Mouse (Mus musculus) midbrain, embryonic 15.5 days (tissue): ENCODE results near the gene Tmem81. TPM values are rescaled to one million over a fixed set of nuclear protein-coding genes. Genes with fewer than 3 reads are reported as not detected.

Experiments used
- ATAC-seq: fragments of 200-750 bp; cut with Nextera tagmentation; replicated peaks from 2 replicates; pipeline ENCODE4 v1.8.0; 2017; ENCODE audit warnings: moderate TSS enrichment
- H3K27ac ChIP-seq: fragments of 300-500 bp; sonication (generic); 2 replicates; pipeline ENCODE4 v1.5.1; 2015; ENCODE audit warnings: mild to moderate bottlenecking, inconsistent platforms
- H3K27me3 ChIP-seq: fragments of 300-500 bp; sonication (generic); replicated peaks from 2 replicates; pipeline ENCODE4 v1.6.1; 2015; ENCODE audit warnings: inconsistent platforms
- H3K36me3 ChIP-seq: fragments of 300-500 bp; sonication (generic); replicated peaks from 2 replicates; pipeline ENCODE4 v1.6.1; 2015; ENCODE audit warnings: inconsistent platforms
- H3K4me1 ChIP-seq: fragments of 300-500 bp; sonication (generic); 2 replicates; pipeline ENCODE4 v1.6.1; 2015; ENCODE audit warnings: inconsistent platforms
- H3K4me2 ChIP-seq: fragments of 300-500 bp; sonication (generic); 2 replicates; pipeline ENCODE4 v1.6.1; 2015; ENCODE audit warnings: inconsistent platforms, mild to moderate bottlenecking, moderate library complexity
- H3K4me3 ChIP-seq: fragments of 300-500 bp; sonication (generic); 2 replicates; pipeline ENCODE4 v1.5.1; 2015; ENCODE audit warnings: mild to moderate bottlenecking, inconsistent platforms
- H3K9ac ChIP-seq: fragments of 300-500 bp; sonication (generic); 2 replicates; pipeline ENCODE4 v1.6.1; 2015; ENCODE audit warnings: mild to moderate bottlenecking, inconsistent platforms
- H3K9me3 ChIP-seq: fragments of 300-500 bp; sonication (generic); 2 replicates; pipeline ENCODE4 v1.6.1; 2016; ENCODE audit warnings: inconsistent platforms
- WGBS: fragments of 180-500 bp; shearing (Covaris S2); methylation state at CpG from one replicate; pipeline ENCODE4 v1.1.7; 2015; ENCODE audit warnings: mixed read lengths; 5-methylcytosine and 5-hydroxymethylcytosine counted together
- polyA plus RNA-seq: library from polyadenylated mRNA; unstranded; fragments of >200 nt; fragmentation: Nextera tagmentation; extraction: Ambion mirVana; gene quantifications from 2 replicates; pipeline ENCODE4 v1.2.1, GENCODE M21; 2015

Tmem81 gene
- polyA plus RNA-seq, 1 experiment from 2014 or later = 0.99 TPM

DNA sequence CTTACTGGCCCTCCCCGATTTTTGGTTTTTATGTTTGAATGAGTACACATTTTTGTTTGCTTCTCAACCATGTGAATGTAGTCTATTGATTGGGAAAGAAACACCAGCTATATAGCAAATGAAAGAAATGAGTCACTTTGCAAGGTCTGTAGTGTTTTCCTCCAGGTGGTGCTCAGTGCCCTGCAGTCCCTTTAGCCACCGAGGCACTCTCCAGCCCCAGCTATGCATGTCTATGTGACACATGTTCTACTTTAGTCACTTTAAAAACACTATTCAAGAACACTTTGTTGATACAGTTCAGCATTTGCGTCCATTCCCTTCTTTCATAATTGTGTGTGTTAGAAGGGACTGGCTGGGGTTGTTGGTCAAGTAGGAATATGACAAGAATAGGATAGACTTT, 22.8 kb upstream of the Tmem81 start:
- Histone ChIP-seq H3K36me3 (peaks cover 4% of the 10 kb centered on the region; the same call in 1 of the 2 replicates), H3K4me3 (no peak overlapping the region), H3K4me1 (peaks cover 17% of the 10 kb centered on the region), H3K27me3 (no peaks in the 10 kb centered on the region), H3K9me3 (no peaks in the 10 kb centered on the region), H3K4me2 (no peak overlapping the region), H3K27ac (no peak overlapping the region), H3K9ac (no peak overlapping the region)
- 90% methylated on average over 3 of the region's 3 CpGs for WGBS
- no peak for ATAC-seq

DNA sequence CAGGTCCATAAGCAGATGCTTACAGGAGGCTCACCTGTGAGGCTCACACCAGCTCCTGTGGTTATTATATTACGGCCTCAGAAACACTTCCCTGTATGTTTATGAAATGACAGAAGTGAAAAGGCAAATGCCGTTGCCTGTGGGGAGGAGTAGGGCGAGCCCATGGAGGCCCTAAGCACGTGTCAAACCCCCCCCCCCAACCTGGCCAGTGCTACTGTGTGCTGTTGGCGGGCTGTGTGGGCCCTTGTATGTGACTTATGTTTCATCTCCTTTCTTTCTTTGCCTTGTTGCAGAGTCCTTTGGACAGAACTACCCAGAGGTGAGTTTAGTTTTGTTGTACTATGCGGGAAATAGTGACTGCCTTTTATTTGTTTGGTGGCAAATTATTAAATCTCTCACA, 22.3 kb upstream of the Tmem81 start:
- Histone ChIP-seq H3K27ac (no peak overlapping the region), H3K27me3 (no peaks in the 10 kb centered on the region), H3K9ac (no peak overlapping the region), H3K4me3 (no peak overlapping the region), H3K9me3 (no peaks in the 10 kb centered on the region), H3K4me1 (peaks cover 11% of the 10 kb centered on the region), H3K4me2 (no peak overlapping the region), H3K36me3 (peaks cover 6% of the 10 kb centered on the region; the same call in 1 of the 2 replicates)
- WGBS = 94% methylated on average over 6 of the region's 6 CpGs
- no peak for ATAC-seq

DNA sequence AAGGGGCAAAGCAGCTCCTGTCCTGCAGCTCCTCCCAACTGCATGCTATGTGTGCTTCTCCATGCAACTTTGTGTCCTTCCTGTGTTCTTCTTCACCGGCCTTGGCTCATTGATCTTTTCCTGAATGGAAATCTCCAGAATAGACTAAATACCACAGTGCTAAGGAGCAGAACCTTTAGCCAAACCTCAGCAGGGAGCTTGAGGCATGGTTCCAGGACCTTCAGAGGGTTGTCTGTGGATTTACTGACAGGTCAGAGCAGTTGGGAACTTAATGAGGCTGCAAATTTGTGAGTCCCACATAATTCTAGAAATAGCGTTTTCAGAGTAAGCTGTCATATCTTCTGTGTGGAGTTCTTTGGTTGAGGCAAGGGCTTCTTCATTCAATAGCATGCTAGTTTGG, 5.5 kb upstream of the Tmem81 start:
- Histone ChIP-seq H3K9me3 (no peaks in the 10 kb centered on the region), H3K4me1 (no peaks in the 10 kb centered on the region), H3K27me3 (no peaks in the 10 kb centered on the region), H3K36me3 (peaks cover 49% of the 10 kb centered on the region), H3K4me2 (no peak overlapping the region), H3K4me3 (no peak overlapping the region), H3K27ac (no peak overlapping the region), H3K9ac (no peak overlapping the region)
- 85% methylated on average over 2 of the region's 2 CpGs for WGBS
- ATAC-seq = no peak

DNA sequence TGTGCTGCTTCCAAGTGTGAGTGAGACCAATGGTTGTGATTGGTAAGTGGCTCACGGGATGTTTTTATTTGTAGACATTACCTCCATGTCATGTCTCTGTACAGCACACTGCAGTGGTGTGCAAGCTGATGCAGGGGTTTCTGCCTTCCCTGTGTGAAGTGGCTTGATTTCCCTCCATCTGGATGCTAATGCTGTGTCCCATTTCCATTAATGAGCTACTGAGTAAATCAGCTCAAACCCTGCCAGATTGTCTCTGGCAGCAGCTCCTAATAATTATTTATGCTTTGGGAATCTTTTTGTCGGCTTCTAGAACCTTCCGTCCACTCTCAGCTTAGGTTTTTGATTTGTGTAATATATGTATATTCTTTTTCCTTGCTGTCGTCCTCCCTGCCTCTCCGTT, 875 bp upstream of the Tmem81 start:
- no peaks in the 10 kb centered on the region for H3K27me3 ChIP-seq
- no peak overlapping the region for H3K4me2 ChIP-seq
- H3K9ac ChIP-seq = no peak overlapping the region
- H3K36me3 ChIP-seq = peaks cover 24% of the 10 kb centered on the region; the same call in 1 of the 2 replicates
- H3K4me3 ChIP-seq = no peak overlapping the region
- no peak overlapping the region for H3K27ac ChIP-seq
- no peak for ATAC-seq
- no peaks in the 10 kb centered on the region for H3K9me3 ChIP-seq
- no peaks in the 10 kb centered on the region for H3K4me1 ChIP-seq
- WGBS = 66% methylated on average over 5 of the region's 5 CpGs

DNA sequence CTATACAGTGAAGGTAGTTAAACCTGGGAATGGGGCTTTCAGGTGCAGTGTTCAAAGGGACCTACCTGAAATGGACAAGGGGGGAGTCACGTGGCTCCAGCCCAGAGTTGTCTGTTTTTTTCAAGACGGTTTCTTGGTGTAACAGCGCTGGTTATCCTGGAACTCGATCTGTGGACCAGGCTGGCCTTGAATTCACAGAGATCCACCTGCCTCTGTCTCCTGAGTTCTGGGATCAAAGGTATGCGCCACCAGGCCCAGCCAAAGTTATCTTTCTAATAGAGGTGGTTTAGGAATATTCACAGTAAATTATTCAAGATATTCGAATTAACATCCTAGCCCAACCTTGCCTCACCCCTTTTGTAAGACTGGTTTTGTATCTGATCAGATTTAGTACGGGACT, 626 bp downstream of the Tmem81 start:
- H3K4me1 ChIP-seq = 0 out of 2 replicates have a peak, but pooled peaks cover 5% of the 10 kb centered on the region
- no peak overlapping the region for H3K27ac ChIP-seq
- no peak overlapping the region for H3K4me3 ChIP-seq
- H3K36me3 ChIP-seq = peaks cover 19% of the 10 kb centered on the region; the same call in 1 of the 2 replicates
- H3K9me3 ChIP-seq = no peaks in the 10 kb centered on the region
- 93% methylated on average over 7 of the region's 7 CpGs for WGBS
- ATAC-seq = no peak
- H3K9ac ChIP-seq = no peak overlapping the region
- H3K4me2 ChIP-seq = no peak overlapping the region
- no peaks in the 10 kb centered on the region for H3K27me3 ChIP-seq

DNA sequence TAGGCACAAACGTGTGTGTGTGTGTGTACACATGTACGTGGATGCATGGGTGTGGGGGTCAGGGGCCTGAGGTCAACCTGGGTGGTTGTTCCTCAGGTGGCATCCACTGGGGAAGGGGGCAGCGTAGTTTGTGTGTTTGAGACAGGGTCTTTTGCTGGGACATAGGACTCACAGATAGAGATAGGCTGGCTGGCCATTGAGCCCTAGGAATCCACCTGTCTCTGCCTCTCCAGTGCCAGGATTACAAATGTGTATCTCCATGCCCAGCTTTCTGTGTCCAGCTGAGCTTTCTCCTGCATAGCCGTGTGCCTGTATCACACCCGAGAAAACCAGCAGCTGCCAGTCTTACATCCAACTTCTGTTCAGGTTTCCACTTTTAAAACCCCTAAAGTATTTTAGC, 3.7 kb downstream of the Tmem81 start:
- WGBS = 83% methylated on average over 5 of the region's 5 CpGs
- Histone ChIP-seq H3K27ac (no peak overlapping the region), H3K4me3 (no peak overlapping the region), H3K36me3 (0 out of 2 replicates have a peak, but pooled peaks cover 6% of the 10 kb centered on the region), H3K4me2 (no peak overlapping the region), H3K9ac (no peak overlapping the region), H3K4me1 (0 out of 2 replicates have a peak, but pooled peaks cover 7% of the 10 kb centered on the region), H3K27me3 (no peaks in the 10 kb centered on the region), H3K9me3 (no peaks in the 10 kb centered on the region)
- ATAC-seq = no peak

DNA sequence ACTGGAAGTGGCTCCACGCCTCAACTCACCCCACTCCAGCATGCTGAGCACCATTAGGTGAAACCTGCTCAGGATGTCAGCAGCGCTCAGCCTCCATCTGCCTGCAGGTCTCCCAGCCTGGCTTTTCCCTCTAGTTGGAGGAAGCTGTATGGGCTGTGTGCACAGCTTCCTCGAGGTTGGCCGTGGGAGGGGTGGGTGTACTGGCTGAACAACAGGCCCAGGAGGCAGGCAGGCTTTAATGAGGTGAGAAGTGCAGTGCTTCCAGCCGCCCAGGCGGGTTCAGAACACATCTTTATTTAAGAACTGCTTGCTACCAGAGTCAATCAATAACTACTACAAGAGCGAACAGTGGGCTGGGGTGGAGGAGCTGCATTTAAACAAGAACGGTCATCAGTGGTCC, 5.5 kb downstream of the Tmem81 start:
- 62% methylated on average over 8 of the region's 8 CpGs for WGBS
- Histone ChIP-seq H3K4me2 (no peak overlapping the region), H3K9me3 (no peaks in the 10 kb centered on the region), H3K9ac (no peak overlapping the region), H3K36me3 (0 out of 2 replicates have a peak, but pooled peaks cover 5% of the 10 kb centered on the region), H3K4me3 (no peak overlapping the region), H3K27me3 (no peaks in the 10 kb centered on the region), H3K27ac (peak overlapping the region; percentile 48), H3K4me1 (0 out of 2 replicates have a peak, but pooled peaks cover 7% of the 10 kb centered on the region)
- ATAC-seq = peak; percentile 46

DNA sequence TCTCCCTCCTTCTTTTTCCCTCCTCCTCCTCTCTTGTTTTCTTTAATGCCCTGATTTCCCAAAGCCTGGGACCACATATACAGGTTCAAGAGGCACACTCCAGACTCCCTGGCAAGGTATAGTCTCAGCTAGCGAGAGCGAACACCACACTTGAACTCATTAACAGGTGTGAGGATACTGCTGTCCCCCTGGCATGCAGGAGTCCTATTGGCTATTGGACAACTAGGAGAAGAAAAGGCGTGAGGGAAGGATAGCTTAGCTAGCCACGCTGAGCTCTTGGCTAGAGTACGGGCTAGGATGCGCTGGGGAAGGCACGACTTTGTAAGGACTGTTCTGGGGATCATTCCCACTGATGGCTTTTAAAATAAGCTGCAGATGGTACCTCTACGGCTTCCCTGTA, 6.1 kb downstream of the Tmem81 start:
- Histone ChIP-seq H3K4me2 (no peak overlapping the region), H3K36me3 (peaks cover 5% of the 10 kb centered on the region; the same call in 1 of the 2 replicates), H3K9me3 (no peaks in the 10 kb centered on the region), H3K27ac (0 out of 2 replicates have a peak overlapping the region, but pooled peaks have one; percentile 14), H3K4me1 (0 out of 2 replicates have a peak, but pooled peaks cover 7% of the 10 kb centered on the region), H3K27me3 (no peaks in the 10 kb centered on the region), H3K9ac (no peak overlapping the region), H3K4me3 (no peak overlapping the region)
- ATAC-seq = no peak
- 81% methylated on average over 8 of the region's 8 CpGs for WGBS

DNA sequence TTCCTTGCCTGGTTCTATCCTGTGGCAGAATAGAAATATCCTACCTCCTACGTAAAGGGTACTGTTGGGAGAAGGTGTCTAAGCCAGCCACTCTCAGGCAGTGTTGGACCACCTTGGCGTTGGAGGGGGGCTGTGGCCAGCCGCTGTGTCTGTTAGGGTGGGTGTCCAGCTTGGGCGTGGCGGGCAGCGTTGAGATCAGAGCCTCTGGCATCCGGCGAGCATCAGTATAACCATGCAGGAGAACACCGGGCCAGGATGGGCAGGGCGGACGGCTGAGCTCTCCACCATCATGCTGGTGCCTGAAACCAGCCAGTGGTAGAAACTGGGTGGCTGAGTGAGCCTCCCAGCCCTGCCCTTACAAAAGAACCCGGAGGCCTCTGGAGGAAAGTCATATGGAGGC, 9.3 kb downstream of the Tmem81 start:
- 93% methylated on average over 12 of the region's 12 CpGs for WGBS
- Histone ChIP-seq H3K9me3 (no peaks in the 10 kb centered on the region), H3K27ac (no peak overlapping the region), H3K4me2 (no peak overlapping the region), H3K36me3 (peaks cover 9% of the 10 kb centered on the region; the same call in 1 of the 2 replicates), H3K9ac (no peak overlapping the region), H3K4me1 (0 out of 2 replicates have a peak, but pooled peaks cover 7% of the 10 kb centered on the region), H3K27me3 (no peaks in the 10 kb centered on the region), H3K4me3 (no peak overlapping the region)
- ATAC-seq = no peak

DNA sequence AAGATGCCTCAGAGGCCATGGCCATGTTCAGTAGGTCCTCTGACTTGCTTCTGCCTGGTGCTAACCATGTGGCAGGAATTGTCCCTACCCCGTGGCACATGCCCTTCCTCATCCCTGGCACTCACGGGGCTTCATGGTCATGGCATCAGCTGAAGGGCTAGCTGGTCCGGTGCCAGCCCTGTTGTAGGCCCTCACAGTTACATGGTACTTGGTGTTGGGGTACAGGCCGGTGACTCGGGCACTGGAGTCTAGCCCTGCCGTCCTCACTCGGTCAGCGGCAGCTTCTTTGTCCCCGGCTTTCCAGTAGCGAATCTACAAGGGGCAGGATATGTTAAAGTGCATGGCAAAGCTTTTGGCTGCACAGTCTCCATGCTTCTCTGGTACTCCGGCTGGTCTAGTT, 10.7 kb downstream of the Tmem81 start:
- H3K4me3 ChIP-seq = no peak overlapping the region

DNA sequence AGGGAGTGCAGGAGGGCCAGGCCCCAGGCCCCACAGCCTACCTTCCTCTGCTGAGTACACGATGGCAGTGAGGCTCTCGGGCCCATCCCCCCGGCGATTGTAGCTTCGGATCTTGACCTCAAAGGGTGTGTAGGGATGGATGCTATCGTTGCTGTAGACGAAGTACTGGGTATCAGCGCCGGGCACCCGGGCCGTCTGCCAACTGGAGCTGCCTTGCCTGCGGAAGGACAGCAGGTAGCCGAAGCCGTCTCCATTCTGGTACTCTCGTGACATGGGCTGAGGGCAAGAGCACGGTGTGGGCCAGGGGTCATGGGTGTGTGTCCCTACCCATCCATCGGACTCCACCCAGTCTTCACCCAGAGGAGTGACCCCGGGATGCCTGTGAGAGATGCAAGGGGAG, 12.6 kb downstream of the Tmem81 start:
- Histone ChIP-seq H3K9ac (no peak overlapping the region), H3K9me3 (no peaks in the 10 kb centered on the region), H3K27ac (no peak overlapping the region), H3K36me3 (peaks cover 9% of the 10 kb centered on the region; the same call in 1 of the 2 replicates), H3K4me3 (no peak overlapping the region), H3K4me1 (no peaks in the 10 kb centered on the region), H3K4me2 (no peak overlapping the region), H3K27me3 (no peaks in the 10 kb centered on the region)
- 83% methylated on average over 18 of the region's 18 CpGs for WGBS
- ATAC-seq = no peak

More for the DNA sequence above, 10.7 kb downstream of the Tmem81 start:
- H3K4me1 ChIP-seq = 0 out of 2 replicates have a peak, but pooled peaks cover 1% of the 10 kb centered on the region
- peaks cover 9% of the 10 kb centered on the region; the same call in 1 of the 2 replicates for H3K36me3 ChIP-seq
- 93% methylated on average over 11 of the region's 11 CpGs for WGBS
- no peak for ATAC-seq
- H3K9me3 ChIP-seq = no peaks in the 10 kb centered on the region
- no peak overlapping the region for H3K9ac ChIP-seq
- no peak overlapping the region for H3K4me2 ChIP-seq
- no peak overlapping the region for H3K27ac ChIP-seq
- no peaks in the 10 kb centered on the region for H3K27me3 ChIP-seq

DNA sequence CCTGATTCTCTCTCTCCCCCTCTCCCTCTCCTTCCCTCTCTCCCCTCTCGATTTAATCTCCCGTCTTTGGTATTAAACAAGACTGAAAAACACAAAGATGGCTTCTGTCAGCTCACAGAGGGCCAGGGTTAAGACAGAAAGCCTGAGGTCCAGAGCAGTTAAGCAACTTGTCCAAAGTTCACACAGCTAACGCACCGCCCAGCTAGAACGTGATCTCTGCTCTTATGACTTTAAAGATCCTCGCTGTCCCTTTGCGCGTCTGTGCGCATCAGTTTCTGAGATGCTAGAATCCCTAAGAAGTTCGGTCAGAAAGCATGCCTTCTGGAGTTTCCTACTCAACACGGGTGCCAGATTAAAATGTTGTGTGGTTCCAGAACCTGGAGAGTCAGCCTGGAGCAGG, 13.7 kb downstream of the Tmem81 start:
- 88% methylated on average over 11 of the region's 11 CpGs for WGBS

DNA sequence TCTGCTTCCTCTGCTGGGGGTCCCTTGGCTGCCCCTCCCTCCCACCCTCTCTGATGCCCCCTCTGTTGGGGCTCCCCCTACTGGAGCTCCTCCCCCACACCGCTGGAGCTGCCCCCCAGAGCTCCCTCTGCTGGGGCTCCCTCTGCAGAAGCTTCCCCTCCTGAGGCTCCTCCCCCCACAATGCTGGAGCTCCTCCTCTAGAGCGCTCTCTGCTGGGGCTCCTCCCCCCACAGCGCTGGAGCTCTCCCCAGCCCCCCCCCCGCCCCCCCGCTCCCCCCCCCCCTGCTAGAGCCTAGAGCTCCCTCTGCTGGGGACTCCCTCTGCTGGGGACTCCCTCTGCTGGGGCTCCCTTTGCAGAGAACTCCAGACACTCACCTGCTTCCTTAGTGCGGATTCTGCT, 14.7 kb downstream of the Tmem81 start:
- Histone ChIP-seq H3K27ac (no peak overlapping the region), H3K4me3 (no peak overlapping the region), H3K4me2 (no peak overlapping the region), H3K27me3 (no peaks in the 10 kb centered on the region), H3K4me1 (peaks cover 8% of the 10 kb centered on the region; the same call in 1 of the 2 replicates), H3K36me3 (peaks cover 5% of the 10 kb centered on the region; the same call in 1 of the 2 replicates), H3K9me3 (no peaks in the 10 kb centered on the region), H3K9ac (no peak overlapping the region)
- WGBS = 13% methylated on average over 4 of the region's 6 CpGs
- no peak for ATAC-seq

More for the DNA sequence above, 13.7 kb downstream of the Tmem81 start:
- H3K9me3 ChIP-seq = no peaks in the 10 kb centered on the region
- no peak overlapping the region for H3K27ac ChIP-seq
- H3K4me1 ChIP-seq = no peaks in the 10 kb centered on the region
- peaks cover 9% of the 10 kb centered on the region; the same call in 1 of the 2 replicates for H3K36me3 ChIP-seq
- H3K9ac ChIP-seq = no peak overlapping the region
- H3K4me2 ChIP-seq = no peak overlapping the region
- no peaks in the 10 kb centered on the region for H3K27me3 ChIP-seq
- ATAC-seq = no peak
- H3K4me3 ChIP-seq = no peak overlapping the region
